Mouse (Mus musculus): ENCODE measurements around the gene Ddx19a. TPM values are rescaled to one million over a fixed set of nuclear protein-coding genes. Genes with fewer than 3 reads are reported as not detected.
A peak's percentile ranks its signal among the peaks of the same experiment; 100 is the strongest.
"Not testable (repeated sequence)": the region's sequence is repeated elsewhere in the genome, so short reads cannot be mapped to it uniquely, and the experiment has no call there.

The Ddx19a gene
- total RNA-seq, 2 experiments from 2014 or later = 25.9 to 28.7 TPM

GRCm38 (mm10) chr8:110938882-110939589 is 58.6 kb downstream of the Ddx19a start:
- DNase-seq (ENCODE audit: low spot score in 2 of 2) = peak; percentile 63 to 69

- DNase-seq (ENCODE audit: low spot score in 2 of 2) = peak; percentile 52 to 63
Observed at GRCm38 (mm10) chr8:110936217-110936616, 61.4 kb downstream of the Ddx19a start.

- DNase-seq (ENCODE audit: low spot score in 2 of 2) = no peak
Observed at GRCm38 (mm10) chr8:110933272-110933671, 64.3 kb downstream of the Ddx19a start.

- no peak for DNase-seq (ENCODE audit: low spot score in 2 of 2)
Observed at GRCm38 (mm10) chr8:110932444-110932843, 65.2 kb downstream of the Ddx19a start.

GRCm38 (mm10) chr8:110931176-110931939 is 66.2 kb downstream of the Ddx19a start:
- DNase-seq (ENCODE audit: low spot score in 2 of 2) = no peak

GRCm38 (mm10) chr8:110929672-110930071 is 67.9 kb downstream of the Ddx19a start:
- DNase-seq (ENCODE audit: low spot score in 2 of 2) = not testable (repeated sequence)

- no peak for DNase-seq (ENCODE audit: low spot score in 2 of 2)
Observed at GRCm38 (mm10) chr8:110929066-110929465, 68.5 kb downstream of the Ddx19a start.

GRCm38 (mm10) chr8:110928435-110928834 is 69.2 kb downstream of the Ddx19a start:
- no peak for DNase-seq (ENCODE audit: low spot score in 2 of 2)

GRCm38 (mm10) chr8:110926690-110927089 is 70.9 kb downstream of the Ddx19a start:
- no peak for DNase-seq (ENCODE audit: low spot score in 2 of 2)

GRCm38 (mm10) chr8:110925691-110926140 is 71.9 kb downstream of the Ddx19a start:
- no peak for DNase-seq (ENCODE audit: low spot score in 2 of 2)

Small RNA genes lying within 50 kb of the gene (microRNA-seq; reads per million reads assigned to microRNA genes)
- 0 reads per million in 2 experiments for gene Gm24103
- 0 to 0.50 reads per million in 2 experiments for gene Mir3473d

Other genes starting within 250 kb of the Ddx19a start
- gene Il34, start 191.9 kb downstream of the Ddx19a start, total RNA-seq (2021) = 100 to 1,000 TPM; 102 to 106 TPM
- gene Cog4, start 151.2 kb downstream of the Ddx19a start, total RNA-seq (2021) = 10 to 100 TPM; 54.3 to 58.6 TPM
- gene Sf3b3, start 151.0 kb downstream of the Ddx19a start, total RNA-seq (2021) = 10 to 100 TPM; 61.7 to 63.8 TPM
- gene Fuk, start 95.3 kb downstream of the Ddx19a start, total RNA-seq (2021) = 10 to 100 TPM; 18.8 to 18.9 TPM
- gene St3gal2, start 77.9 kb downstream of the Ddx19a start, total RNA-seq (2021) = 10 to 100 TPM; 94.4 to 96.8 TPM
- 10 to 100 TPM; 21.2 to 22.5 TPM for gene Ddx19b, start 34.0 kb upstream of the Ddx19a start, total RNA-seq (2021)
- gene Aars, start 35.3 kb upstream of the Ddx19a start, total RNA-seq (2021) = 100 to 1,000 TPM in 1 of 2 experiments, 10 to 100 TPM in 1; 94.0 to 102 TPM
- not detected for gene Exosc6, start 58.5 kb upstream of the Ddx19a start, total RNA-seq (2021)
- 1 to 10 TPM; 3.6 to 5.5 TPM for gene Clec18a, start 94.6 kb upstream of the Ddx19a start, total RNA-seq (2021)
- gene Pdpr, start 96.8 kb upstream of the Ddx19a start, total RNA-seq (2021) = 10 to 100 TPM; 28.0 to 29.3 TPM

Measured in left cerebral cortex, adult 18-20 months (tissue).